Mouse (Mus musculus) stomach, embryonic 16.5 days (tissue): ENCODE results near the gene Nelfa. TPM values are rescaled to one million over a fixed set of nuclear protein-coding genes. Genes with fewer than 3 reads are reported as not detected.

Experiments
- ATAC-seq: fragments of 200-750 bp; cut with Nextera tagmentation; 2 replicates; pipeline ENCODE4 v1.8.0; 2017; ENCODE audit warnings: moderate number of reproducible peaks, moderate TSS enrichment; ENCODE audit not compliant: insufficient read depth, low FRiP score
- H3K27ac ChIP-seq: fragments of 300-500 bp; sonication (generic); 2 replicates; pipeline ENCODE4 v1.5.1; 2014; ENCODE audit warnings: low read length
- H3K27me3 ChIP-seq: fragments of 300-500 bp; sonication (generic); 2 replicates; pipeline ENCODE4 v1.6.1; 2014; ENCODE audit warnings: low read length, control low read depth, mixed read lengths; ENCODE audit not compliant: control insufficient read depth, insufficient read depth
- H3K36me3 ChIP-seq: fragments of 300-500 bp; sonication (generic); 2 replicates; pipeline ENCODE4 v1.6.1; 2014; ENCODE audit warnings: low read length; ENCODE audit not compliant: control insufficient read depth, insufficient read depth
- H3K4me1 ChIP-seq: fragments of 300-500 bp; sonication (generic); 2 replicates; pipeline ENCODE4 v1.6.1; 2014; ENCODE audit warnings: low read length, control low read depth, mixed read lengths; ENCODE audit not compliant: control insufficient read depth, insufficient read depth
- H3K4me2 ChIP-seq: fragments of 300-500 bp; sonication (generic); 2 replicates; pipeline ENCODE4 v1.6.1; 2014; ENCODE audit warnings: low read depth, low read length, mixed read lengths
- H3K4me3 ChIP-seq: fragments of 300-500 bp; sonication (generic); replicated peaks from 2 replicates; pipeline ENCODE4 v1.5.1; 2014; ENCODE audit warnings: mild to moderate bottlenecking, low read length
- H3K9ac ChIP-seq: fragments of 300-500 bp; sonication (generic); 2 replicates; pipeline ENCODE4 v1.6.1; 2014; ENCODE audit warnings: low read length
- H3K9me3 ChIP-seq: fragments of 300-500 bp; sonication (generic); replicated peaks from 2 replicates; pipeline ENCODE4 v1.6.1; 2016; ENCODE audit warnings: low read length, control low read depth; ENCODE audit not compliant: control insufficient read depth
- WGBS: fragments of 180-500 bp; shearing (Covaris S2); extraction: QIAGEN DNeasy Blood & Tissue Kit; methylation state at CpG from one replicate; pipeline ENCODE4 v1.1.7; 2014; 5-methylcytosine and 5-hydroxymethylcytosine counted together
- microRNA-seq: library from miRNA; unstranded; fragments of <30 nt; microRNA quantifications from one replicate; pipeline ENCODE4, GENCODE M21; 2016
- polyA plus RNA-seq: library from polyadenylated mRNA; unstranded; fragments of >200 nt; fragmentation: Nextera tagmentation; extraction: Ambion mirVana; gene quantifications from 2 replicates; pipeline ENCODE4 v1.2.1, GENCODE M21; 2015

Gene Nelfa
- polyA plus RNA-seq, 1 experiment from 2014 or later = 46.4 TPM

DNA sequence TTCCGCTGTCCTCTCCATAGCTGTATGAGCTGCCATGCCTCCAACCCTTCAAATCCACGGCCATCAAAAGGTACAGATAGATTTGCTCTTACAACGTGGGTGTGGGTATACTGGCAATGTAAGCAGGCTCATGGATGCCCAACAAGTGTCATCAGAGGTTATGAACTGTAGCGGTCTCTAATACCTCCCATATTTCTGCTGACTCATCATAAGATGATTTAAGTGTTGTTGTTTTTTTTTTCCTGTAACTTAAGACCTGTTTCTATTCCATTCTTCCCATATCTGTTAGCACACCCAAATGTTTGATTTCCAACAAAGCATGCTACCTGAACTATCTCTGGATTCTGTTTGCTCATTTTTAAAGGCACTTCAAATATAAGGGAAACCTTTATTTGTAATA lies 55.1 kb downstream of the Nelfa start:
- no peak for ATAC-seq
- no peaks in the 10 kb centered on the region for H3K4me1 ChIP-seq
- peaks cover 35% of the 10 kb centered on the region for H3K36me3 ChIP-seq

GRCm38 (mm10) chr5:33875472-33875871 lies 60.7 kb downstream of the Nelfa start:
- H3K4me3 ChIP-seq = no peak overlapping the region
- H3K27me3 ChIP-seq = no peaks in the 10 kb centered on the region
- H3K36me3 ChIP-seq = peaks cover 12% of the 10 kb centered on the region
- no peaks in the 10 kb centered on the region for H3K9me3 ChIP-seq
- H3K9ac ChIP-seq = no peak overlapping the region
- H3K4me1 ChIP-seq = no peaks in the 10 kb centered on the region
- H3K27ac ChIP-seq = no peak overlapping the region
- H3K4me2 ChIP-seq = no peak overlapping the region
- 92% methylated on average over 1 of the region's 1 CpGs for WGBS
- no peak for ATAC-seq

More for the DNA sequence above, 55.1 kb downstream of the Nelfa start:
- H3K27me3 ChIP-seq = no peaks in the 10 kb centered on the region
- no peak overlapping the region for H3K9ac ChIP-seq
- no peaks in the 10 kb centered on the region for H3K9me3 ChIP-seq
- no peak overlapping the region for H3K4me2 ChIP-seq
- WGBS = 93% methylated on average over 4 of the region's 4 CpGs
- no peak overlapping the region for H3K27ac ChIP-seq
- H3K4me3 ChIP-seq = no peak overlapping the region

GRCm38 (mm10) chr5:33857693-33858092 lies 78.5 kb downstream of the Nelfa start:
- no peak for ATAC-seq
- H3K4me1 ChIP-seq = no peaks in the 10 kb centered on the region
- no peak overlapping the region for H3K4me3 ChIP-seq
- no peak overlapping the region for H3K9ac ChIP-seq
- peaks cover 33% of the 10 kb centered on the region for H3K36me3 ChIP-seq
- no peak overlapping the region for H3K27ac ChIP-seq
- H3K27me3 ChIP-seq = no peaks in the 10 kb centered on the region
- H3K9me3 ChIP-seq = no peaks in the 10 kb centered on the region
- no peak overlapping the region for H3K4me2 ChIP-seq

GRCm38 (mm10) chr5:33854019-33854418 lies 82.2 kb downstream of the Nelfa start:
- no peak for ATAC-seq
- no peaks in the 10 kb centered on the region for H3K4me1 ChIP-seq
- no peaks in the 10 kb centered on the region for H3K9me3 ChIP-seq
- H3K27me3 ChIP-seq = no peaks in the 10 kb centered on the region
- no peak overlapping the region for H3K4me2 ChIP-seq
- no peak overlapping the region for H3K9ac ChIP-seq
- H3K4me3 ChIP-seq = no peak overlapping the region
- no peak overlapping the region for H3K27ac ChIP-seq
- peaks cover 15% of the 10 kb centered on the region; the same call in 1 of the 2 replicates for H3K36me3 ChIP-seq
- 85% methylated on average over 2 of the region's 2 CpGs for WGBS

DNA sequence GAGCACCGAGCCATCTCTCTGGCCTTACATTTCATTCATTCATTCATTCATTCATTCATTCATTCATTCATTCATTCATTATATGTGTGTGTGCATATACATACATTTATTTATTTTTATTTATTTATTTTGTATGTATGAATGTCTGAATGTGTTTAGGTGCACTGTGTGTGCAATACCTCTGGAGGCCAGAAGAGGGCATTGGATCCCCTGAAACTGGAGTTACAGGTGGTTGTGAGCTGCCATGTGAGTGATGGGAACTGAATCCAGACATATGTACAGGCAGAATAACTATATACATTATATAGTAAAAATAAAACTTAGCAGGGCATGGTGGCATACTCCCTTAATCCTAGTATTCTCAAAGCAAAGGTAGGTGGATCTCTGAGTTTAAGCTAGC lies 83.1 kb downstream of the Nelfa start:
- H3K9ac ChIP-seq = no peak overlapping the region
- no peaks in the 10 kb centered on the region for H3K27me3 ChIP-seq
- ATAC-seq = no peak
- WGBS = 94% methylated on average over 1 of the region's 1 CpGs
- no peaks in the 10 kb centered on the region for H3K9me3 ChIP-seq
- peaks cover 11% of the 10 kb centered on the region; the same call in 1 of the 2 replicates for H3K36me3 ChIP-seq
- H3K4me1 ChIP-seq = no peaks in the 10 kb centered on the region
- H3K27ac ChIP-seq = no peak overlapping the region
- H3K4me3 ChIP-seq = no peak overlapping the region
- H3K4me2 ChIP-seq = no peak overlapping the region

DNA sequence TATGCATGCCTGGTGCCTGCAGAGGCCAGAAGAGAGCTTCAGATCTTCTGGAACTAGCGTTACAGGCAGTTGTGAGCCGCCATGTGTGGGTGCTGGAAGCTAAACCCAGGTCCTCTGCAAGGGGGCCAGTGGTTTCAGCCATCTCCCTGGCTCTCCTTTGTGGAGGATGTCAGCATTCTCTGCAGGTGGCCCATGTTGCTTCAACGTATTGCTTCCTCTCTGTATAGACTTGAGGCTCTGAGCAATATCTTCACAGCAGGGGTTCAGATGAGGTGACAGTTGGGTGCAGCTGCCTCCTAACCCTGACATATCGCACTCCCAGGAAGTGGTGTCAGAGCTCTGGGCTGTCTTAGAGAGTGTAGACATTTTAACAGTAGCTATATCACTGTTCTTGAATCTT lies 84.7 kb downstream of the Nelfa start:
- H3K27ac ChIP-seq = no peak overlapping the region
- H3K27me3 ChIP-seq = no peaks in the 10 kb centered on the region
- H3K4me3 ChIP-seq = no peak overlapping the region
- H3K9me3 ChIP-seq = no peaks in the 10 kb centered on the region
- H3K4me2 ChIP-seq = no peak overlapping the region
- peaks cover 9% of the 10 kb centered on the region; the same call in 1 of the 2 replicates for H3K36me3 ChIP-seq
- no peak overlapping the region for H3K9ac ChIP-seq
- no peak for ATAC-seq
- 96% methylated on average over 4 of the region's 4 CpGs for whole genome bisulfite sequencing
- H3K4me1 ChIP-seq = no peaks in the 10 kb centered on the region

Small RNAs within 50 kb of the gene (microRNA-seq; reads per million reads assigned to microRNA genes)
- not detected for gene Mir7024

Other genes starting within 250 kb of the Nelfa start
- gene Fgfr3, start 214.7 kb downstream of the Nelfa start, polyA plus RNA-seq = 31.0 and 40.1 TPM in 2 replicates
- 35.3 and 39.3 TPM in 2 replicates for gene Letm1, start 153.6 kb downstream of the Nelfa start, polyA plus RNA-seq
- gene Nsd2, start 115.7 kb downstream of the Nelfa start, polyA plus RNA-seq = 28.3 and 29.9 TPM in 2 replicates
- 43.3 and 63.2 TPM in 2 replicates for gene Gm1673, start 47.0 kb upstream of the Nelfa start, polyA plus RNA-seq
- 0.21 and 0.25 TPM in 2 replicates for gene Nat8l, start 59.6 kb upstream of the Nelfa start, polyA plus RNA-seq
- 0.72 and 1.1 TPM in 2 replicates for gene Poln, start 233.0 kb upstream of the Nelfa start, polyA plus RNA-seq
- 26.2 and 30.9 TPM in 2 replicates for gene Haus3, start 233.1 kb upstream of the Nelfa start, polyA plus RNA-seq